Mouse (Mus musculus) ES-Bruce4 (cell line): ENCODE results near the gene Stkld1.

Experiments
- CTCF ChIP-seq: IDR thresholded peaks from one replicate; pipeline ENCODE4 v1.8.1; 2011; ENCODE audit warnings: low read depth, low read length
- POLR2A ChIP-seq: IDR thresholded peaks from one replicate; pipeline ENCODE4 v1.8.1; 2011; ENCODE audit warnings: low read length; ENCODE audit not compliant: insufficient read depth

GRCm38 (mm10) chr2:26895898-26896297, 37.9 kb upstream of the Stkld1 start:
- TF ChIP-seq POLR2A (no peak), CTCF (no peak)
